Mouse (Mus musculus) erythroblast, adult 5-6 weeks (primary cell): ENCODE data around the gene Thap3. TPM values are rescaled to one million over a fixed set of nuclear protein-coding genes. Genes with fewer than 3 reads are reported as not detected.
A peak's percentile ranks its signal among the peaks of the same experiment; 100 is the strongest.

Experiments used
- ATAC-seq: replicated peaks from 2 replicates; pipeline ENCODE4 v1.8.0; 2016; ENCODE audit warnings: moderate number of reproducible peaks, mild to moderate bottlenecking, moderate TSS enrichment, inconsistent platforms; ENCODE audit not compliant: poor library complexity, low FRiP score, severe bottlenecking
- total RNA-seq, 2 experiments: library from RNA; stranded (forward) in 1 of 2; stranded (reverse) in 1 of 2; fragments of 150-400 nt in 1 of 2; fragments of 200-764, 138-1000 nt in 1 of 2; gene quantifications; 2 replicates each; pipeline versions ENCODE4 v1.2.3 to v1.2.4; 2015 to 2017; ENCODE audit warnings: low replicate concordance in 2 of 2

Gene Thap3
- total RNA-seq, 2 experiments from 2014 or later = 0.58 TPM; not detected in 1

DNA sequence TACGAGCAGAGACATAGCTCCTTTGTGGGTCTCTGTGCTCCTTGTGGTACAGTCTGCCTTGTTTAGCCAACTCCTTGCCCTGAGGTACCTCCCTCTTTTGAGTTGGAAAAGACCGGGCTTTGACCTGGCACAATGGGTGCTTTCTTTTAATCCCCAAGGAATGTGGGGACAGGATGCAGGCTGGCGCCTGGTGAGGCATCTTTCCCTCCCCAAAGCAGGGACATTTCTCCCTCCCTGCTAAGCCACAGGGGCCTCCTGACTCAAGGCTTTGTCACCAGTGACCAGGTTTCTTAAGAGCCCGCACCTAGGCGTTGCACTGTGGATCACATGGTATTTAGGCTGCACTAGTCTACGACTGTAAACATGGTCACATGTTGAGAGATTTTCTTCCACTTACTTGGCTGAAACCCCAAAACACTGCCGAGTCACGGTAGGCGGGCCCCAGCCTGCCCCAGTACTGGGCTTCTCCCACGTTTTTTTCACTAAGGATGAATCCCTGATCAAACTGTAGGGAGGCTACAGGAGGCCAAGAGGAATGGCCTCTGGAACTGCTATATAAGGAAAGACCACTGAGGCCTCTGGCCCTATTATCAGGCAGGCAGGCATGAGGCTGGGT is 21.4 kb upstream of the Thap3 start:
- ATAC-seq = peak; percentile 76

DNA sequence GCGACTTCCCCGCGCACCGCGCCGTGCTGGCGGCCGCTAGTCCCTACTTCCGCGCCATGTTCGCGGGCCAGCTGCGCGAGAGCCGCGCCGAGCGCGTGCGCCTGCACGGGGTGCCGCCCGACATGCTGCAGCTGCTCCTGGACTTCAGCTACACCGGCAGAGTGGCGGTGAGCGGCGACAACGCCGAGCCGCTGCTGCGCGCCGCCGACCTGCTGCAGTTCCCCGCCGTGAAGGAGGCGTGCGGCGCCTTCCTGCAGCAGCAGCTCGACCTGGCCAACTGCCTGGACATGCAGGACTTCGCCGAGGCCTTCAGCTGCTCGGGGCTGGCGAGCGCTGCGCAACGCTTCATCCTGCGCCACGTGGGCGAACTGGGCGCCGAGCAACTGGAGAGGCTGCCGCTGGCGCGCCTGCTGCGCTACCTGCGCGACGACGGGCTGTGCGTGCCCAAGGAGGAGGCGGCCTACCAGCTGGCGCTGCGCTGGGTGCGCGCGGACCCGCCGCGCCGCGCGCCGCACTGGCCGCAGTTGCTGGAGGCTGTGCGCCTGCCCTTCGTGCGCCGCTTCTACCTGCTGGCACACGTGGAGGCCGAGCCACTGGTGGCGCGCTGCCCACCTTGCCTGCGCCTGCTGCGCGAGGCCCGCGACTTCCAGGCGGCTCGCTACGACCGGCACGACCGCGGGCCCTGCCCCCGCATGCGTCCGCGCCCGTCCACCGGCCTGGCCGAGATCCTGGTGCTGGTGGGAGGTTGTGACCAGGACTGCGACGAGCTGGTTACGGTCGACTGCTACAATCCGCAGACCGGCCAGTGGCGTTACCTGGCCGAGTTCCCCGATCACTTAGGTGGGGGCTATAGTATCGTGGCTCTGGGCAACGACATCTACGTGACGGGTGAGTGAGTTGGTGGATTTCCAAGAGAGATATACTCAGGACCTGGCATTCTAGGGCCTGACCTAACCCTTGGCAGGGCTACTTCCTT is 20.6 kb upstream of the Thap3 start:
- no peak for ATAC-seq

DNA sequence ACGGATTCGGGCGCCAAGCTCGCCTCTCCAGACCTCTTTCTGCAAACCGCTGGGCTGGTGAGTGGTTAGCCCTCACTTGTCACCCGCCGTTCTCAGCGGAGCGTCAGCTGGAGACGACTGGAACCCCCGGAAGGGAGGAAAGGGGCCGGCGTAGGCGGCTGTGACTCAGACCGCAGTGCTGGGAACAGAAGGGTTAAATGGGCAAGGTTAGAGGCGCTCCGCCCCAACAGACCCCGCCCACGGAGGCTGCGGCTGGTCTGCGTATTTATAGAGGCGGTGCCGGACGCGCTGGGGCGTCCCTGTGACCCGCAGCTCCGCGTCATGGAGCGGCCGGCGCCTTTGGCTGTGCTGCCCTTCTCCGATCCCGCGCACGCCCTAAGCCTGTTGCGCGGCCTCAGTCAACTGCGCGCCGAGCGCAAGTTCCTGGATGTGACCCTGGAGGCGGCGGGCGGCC is 19.9 kb upstream of the Thap3 start, which contains the start of gene Klhl21:
TSS of gene Klhl21 (plus strand) at position 182 of the 454 bp plus-strand sequence.
- peak; percentile 80 for ATAC-seq

DNA sequence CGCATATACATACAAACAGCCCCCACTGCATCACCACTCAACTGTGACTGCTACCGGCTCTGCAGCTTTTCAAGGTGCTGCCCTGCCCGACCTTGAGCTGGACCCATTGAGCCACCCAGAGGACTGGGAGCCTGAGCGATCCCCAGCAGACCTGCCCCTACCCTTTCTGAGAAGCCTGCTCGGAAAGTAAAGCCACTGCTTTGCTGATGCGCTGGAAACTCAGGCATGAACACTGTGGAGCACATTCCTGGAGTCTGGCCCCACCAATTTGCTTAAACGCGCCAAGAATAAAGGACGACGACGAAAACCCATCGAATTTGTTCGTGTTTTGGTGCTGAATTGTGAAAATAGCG is 19.3 kb upstream of the Thap3 start:
- ATAC-seq = no peak

DNA sequence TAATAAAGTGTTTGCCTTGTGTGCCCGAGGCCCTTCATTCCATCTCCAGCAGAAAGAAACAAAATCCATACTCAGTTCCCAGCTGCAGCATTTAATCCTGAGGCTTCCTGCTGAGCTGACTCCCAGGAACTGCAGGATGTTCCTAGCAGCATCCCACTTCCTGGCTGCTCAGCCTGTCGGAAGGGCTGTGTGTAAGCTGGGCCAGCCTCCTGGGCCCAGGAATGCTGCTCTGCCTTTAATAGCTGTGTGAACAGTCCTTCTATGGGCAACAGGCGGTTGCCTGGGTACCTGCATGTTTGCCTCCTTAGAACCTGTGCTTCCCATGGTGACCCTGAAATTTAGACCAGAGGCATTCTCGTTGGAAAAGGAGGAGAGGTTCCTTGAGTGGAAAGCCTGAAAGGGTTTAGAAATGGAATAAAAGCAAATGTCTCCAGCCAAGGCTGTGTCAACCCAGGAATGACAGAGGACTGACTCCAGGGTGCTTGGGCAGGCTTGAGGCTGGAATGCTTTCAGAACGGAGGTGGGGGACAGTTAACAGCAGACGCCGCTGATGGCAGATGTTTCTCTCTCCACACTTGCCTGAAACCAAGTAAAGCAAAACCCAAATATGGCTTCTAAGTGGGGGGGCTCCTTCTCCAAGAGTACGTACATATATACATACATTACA is 18.8 kb upstream of the Thap3 start:
- ATAC-seq = no peak

DNA sequence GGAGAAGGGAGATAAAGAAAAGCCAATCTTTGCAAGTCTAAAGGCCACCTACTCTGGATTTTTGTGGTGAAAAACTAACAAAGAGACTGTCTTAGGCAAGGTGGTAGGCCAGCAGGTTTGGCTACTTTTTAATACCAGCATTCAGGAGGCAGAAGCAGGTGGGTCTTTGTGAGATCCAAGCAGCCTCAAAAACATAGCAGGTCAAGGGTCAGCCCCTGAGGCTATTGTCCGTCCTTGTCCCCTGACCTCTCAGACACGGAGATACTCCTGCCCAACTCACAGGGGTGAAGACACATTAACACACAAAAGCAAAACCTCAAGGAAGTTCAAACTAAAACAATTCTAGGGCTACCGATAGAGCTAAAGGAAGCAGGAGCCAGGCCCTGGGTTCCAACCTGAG is 18.0 kb upstream of the Thap3 start:
- ATAC-seq = no peak

DNA sequence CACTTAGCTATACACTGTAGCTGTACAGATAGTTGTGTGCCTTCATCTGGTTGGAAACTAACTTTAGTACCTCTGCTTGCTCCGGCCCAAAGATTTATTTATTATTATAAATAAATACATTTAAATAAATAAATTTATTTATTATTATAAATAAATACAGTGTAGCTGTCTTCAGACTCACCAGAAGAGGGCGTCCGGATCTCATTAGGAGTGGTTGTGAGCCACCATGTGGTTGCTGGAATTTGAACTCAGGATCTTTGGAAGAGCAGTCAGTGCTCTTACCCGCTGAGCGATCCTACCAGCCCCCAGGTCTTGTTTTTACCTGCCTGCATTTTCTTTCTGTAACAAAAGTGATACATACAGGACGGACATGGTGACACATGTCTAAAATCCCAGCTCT is 17.3 kb upstream of the Thap3 start:
- no peak for ATAC-seq

DNA sequence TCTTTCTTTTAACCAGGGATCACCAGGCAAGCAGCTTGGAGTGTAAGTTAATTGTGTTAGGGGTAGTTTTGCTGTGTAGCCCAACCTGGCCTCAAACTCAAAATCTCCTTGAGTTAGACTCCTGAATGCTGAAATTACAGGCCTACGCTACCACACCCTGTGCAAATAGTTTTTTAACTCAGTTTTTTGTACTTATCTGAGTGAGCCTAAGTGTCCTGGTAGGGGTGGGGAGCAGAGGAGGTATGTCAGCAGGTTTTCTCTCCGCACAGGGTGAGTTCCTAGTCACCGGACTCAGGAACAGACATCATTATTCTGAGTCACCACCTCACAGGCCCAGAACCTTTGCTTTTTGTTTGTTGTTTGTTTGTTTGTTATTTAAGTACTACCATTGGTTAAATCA is 13.3 kb upstream of the Thap3 start:
- no peak for ATAC-seq

DNA sequence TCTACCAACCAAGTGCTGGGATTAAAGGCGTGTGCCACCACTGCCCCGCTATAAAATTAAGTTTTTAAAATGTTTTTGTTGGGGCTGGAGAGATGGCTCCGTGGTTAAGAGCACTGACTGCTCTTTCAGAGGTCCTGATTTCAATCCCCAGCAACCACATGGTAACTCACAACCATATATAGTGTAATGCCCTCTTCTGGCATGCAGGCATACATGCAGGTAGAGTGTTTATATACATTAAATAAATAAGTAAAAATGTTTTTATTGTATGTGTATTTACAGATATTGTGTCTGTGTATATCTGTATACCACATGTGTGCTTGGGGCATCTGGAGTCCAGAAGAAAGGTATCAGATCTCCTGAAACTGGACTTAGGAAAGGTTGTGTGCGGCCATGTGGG is 12.5 kb upstream of the Thap3 start:
- no peak for ATAC-seq

DNA sequence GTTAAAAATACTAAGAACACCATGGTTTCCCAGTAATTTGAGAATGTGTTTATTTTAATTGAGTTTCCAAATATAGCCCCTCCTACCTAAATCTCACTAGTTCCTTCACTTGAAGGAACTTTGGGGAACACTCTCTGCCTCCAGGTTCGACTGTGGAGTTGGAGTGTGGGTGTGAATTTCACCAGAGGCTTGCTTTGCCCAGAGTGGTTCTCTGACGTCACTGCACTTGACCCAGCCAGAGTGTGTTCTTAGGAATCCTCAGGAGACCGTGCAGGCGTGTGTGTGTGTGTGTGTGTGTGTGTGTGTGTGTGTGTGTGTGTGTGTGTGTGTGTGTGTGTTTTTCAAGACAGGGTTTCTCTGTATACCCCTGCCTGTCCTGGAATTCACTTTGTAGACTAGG is 12.1 kb upstream of the Thap3 start:
- no peak for ATAC-seq

DNA sequence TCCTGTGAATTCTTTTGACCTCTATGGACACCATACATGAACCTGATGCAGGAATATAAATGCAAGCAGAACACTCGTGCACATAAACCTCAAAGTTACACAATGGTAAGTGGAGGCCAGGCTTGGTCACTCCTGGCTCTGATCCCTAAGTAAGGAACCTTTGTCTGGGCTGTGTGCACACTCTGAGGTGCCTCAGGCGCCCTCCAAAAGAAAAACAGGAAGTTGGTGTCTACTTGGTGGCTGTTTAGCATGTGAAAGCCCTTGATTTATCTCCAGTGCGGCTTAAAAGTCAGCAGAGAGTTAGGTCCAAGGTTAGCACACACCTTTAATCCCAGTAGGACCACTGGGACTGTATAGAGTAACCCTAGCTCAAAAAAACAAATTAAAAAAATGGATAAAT is 10.7 kb upstream of the Thap3 start:
- ATAC-seq = no peak

DNA sequence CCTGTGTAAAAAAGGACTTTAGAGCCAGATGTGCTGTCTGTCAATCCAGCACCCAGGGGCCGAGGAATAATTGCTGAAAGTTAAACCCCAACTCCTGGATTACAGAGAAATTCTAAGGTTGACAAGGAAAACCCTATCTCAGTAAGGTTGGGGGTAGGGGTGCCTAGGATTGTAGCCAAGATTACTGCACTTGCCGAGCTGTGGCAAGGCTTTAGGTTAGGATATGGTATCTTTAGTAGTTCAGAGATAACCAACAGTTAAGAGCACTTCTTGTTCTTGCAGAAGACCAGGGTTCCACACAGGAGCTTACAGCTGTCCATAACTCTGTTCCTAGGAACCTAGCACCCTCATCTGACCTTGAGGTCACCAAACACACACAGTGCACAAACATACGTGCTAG is 8.9 kb upstream of the Thap3 start:
- ATAC-seq = no peak

DNA sequence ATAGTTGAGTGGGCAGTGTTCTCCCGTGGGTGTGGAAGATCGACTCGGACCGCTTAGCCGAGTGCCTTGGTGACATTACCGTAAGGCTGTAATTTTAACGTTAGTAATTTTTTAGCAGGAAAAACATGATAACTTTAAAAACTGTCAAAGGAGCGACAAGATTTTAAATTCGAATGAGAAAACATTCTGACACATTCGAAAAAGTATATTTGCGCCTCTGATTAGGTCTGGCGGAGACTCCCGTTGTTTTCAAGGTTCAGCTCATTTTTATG is 8.1 kb upstream of the Thap3 start:
- ATAC-seq = no peak

DNA sequence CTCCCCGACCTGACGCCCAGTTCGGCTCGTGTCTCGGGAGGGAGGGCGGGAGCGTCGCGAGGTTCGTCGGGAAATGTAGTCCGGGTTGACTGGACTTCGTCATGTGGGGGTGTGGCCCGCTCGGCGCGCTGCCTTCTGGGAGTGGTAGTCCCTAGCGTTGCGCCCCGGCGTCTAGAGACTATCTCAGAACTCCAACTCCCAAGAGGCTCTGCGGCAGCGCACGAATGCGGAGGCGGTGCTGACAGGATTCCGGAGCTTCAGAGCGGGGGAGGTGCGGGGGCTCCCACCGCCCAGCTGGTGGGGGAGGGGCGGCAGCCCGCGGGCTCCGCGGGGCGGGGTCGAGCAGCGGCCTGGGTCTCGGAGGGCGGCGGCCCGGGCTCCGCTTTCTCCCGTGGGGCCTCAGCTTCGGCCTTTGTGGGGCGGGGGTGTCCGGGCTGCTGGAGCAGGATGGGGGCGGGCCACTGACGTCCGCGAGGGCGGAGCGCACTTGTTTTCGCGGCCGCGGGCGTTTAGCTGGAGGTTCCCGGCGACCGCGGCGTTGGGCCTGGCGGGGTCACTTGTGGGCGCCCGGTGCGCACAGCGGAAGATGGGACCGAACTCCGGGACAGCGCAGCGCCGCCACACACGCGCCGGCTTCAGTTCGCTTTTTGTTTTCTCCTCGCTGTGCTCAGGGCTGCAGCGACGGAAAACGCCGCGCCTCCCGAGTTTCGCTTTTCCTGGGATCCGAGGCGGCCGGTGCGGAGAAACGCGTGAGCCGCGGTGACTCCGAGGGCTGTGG is 7.6 kb upstream of the Thap3 start, which contains the start of gene Phf13:
TSS of gene Phf13 (minus strand) at position 86 of the 778 bp plus-strand sequence.
- ATAC-seq = peak; percentile 94

DNA sequence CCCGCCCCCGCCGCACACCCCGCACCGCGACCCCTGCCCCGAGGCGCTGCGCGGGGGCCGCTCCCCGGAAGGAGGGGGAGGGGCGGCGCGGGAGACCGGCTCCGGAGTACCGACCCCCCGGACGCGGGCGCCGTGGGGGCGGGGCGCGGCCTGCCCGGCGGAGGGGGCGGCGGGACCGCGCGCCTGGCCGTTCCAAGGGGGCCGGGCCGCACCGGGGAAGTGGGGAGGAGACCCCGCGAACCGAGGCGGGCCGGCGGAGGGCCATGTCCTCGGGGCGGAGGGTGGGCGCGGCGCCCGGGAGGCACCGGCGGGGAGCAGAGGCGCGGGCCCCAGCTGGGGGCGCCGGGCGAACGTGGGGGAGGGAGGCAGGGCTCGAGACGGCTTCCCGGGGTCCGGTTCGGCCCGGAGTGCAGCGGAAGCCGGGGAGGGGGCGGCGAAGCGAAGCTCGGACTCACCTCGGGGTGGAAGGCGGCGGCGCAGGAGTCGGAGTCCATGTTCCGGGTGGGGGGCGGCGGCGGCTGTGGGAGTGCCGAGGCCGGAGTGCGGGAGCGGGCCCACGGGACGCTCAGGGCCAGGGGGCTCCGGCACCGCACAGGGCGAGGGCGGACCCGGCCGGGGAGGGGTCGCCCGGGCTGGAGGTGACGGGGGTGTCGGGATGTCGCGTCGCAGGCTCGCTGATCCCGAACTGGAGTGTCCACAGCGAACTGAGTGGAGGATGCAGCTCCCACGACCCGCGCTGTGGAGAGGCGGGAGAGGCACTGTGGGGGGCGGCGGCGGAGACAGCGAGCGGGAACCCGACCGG is 6.8 kb upstream of the Thap3 start:
- ATAC-seq = no peak

DNA sequence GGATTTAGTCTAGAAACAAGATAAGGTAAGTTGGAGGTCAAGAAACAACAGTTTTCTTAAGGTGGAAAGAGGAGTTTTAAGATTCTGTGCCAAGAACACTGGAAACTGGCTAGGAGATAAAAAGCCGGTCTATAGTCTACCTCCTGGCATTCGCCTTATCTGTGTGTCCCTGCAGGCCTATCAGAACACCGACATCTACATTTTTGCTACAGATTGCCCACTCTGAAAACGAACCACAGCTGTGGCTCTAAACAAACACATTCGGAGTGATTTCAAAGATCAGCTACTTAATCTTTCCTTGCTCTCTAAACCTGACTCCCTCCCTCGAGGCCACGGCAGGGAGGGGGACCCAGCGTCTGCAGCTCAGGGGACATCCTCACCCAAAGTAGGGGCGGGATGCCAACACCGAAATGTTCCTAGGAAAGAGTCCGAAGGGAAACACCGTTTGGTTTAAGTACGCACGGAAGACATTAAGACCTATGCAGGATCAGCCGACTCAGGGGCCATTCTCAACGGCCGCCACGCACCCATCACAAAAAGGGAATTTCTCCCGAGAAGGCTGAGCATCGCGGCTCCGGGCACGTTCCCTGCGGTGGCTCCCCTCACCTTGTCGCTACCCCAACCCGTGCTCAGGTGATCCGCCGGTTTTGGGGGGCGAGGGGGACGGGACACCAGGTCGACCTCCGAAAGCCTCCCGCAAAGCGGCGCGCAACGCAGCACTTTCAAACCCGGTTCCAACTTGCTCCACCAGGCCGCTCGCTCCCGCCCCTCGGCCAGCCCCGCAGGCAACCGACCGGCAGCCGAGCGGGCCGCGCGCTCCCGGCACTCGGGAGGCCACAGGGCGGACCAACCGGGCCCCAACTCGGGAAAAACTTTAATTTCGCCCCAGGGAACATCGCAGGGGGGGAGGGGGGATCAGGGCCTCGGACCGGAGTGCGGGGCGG is 5.7 kb upstream of the Thap3 start:
- no peak for ATAC-seq

DNA sequence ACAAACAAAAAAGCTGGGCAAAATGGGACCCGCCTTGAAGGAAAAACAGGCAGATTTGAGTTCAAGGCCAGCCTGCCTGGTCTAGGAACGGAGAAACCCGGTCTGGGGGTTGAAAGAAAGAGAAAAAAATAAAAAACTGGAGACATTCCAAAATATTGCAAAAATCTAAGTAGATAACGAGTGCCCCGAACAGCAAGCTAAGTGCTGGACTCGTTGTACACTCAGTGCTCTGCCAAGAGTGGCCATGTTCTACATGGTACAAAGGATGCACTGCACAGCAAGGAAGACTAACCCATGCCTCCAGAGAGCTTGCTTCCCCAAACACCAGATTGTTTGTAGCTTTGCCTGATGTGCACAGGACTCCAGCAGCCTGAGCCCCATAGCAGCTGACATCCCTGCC is 4.2 kb upstream of the Thap3 start:
- ATAC-seq = no peak

DNA sequence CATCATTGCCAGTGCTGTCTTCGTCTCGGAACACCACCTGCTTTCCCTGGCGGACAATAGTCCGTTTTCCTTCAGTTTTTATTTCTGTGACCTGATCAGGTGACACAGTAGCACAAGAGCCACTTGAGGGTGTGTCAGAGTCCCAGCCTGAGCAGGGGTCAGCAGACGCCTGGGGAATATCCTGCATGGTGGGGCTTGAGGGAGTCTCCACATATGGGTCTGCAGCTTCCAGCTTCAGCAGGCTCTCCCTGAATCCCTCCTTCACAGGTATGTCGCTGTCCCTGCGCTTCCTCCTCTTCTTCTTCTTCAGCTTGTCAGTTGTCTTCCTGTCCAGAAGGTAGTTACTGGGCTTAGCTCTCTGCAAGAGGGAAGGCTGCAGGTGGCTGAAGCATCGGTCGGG is 3.3 kb upstream of the Thap3 start:
- no peak for ATAC-seq
